10 mouse cellular contexts compared by ENCODE assay signal in the genomic region with DNA sequence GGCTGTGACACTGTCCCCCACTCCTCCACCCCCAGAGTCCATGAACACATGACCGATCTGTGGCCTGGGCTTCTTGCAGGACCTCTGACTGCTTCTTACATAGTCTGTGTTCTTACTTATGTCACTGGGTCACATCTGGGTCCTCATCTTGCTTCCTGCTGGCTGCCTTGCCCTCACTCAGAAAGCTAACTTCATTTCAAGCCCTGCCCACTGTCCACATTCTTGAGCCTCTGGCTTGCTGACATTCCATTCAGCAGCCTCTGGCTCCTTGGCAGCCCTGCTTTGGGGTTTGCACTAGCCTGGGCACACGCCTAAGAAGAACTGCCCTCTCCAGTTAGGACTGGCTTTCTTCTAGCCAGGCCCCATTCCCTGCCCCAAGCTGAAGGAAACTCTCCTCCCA.
DNase-seq lines count a peak whose midpoint lies in the region; ATAC-seq and TF ChIP-seq lines count a peak whose summit lies in the region.
"Had no signal": no experiment of that assay in that cellular context is flagged by ENCODE, and none has a peak within 500 bp of the region (broad histone marks: within the 10 kb centered on the region; RNA-seq: fewer than 3 reads in every experiment).

No protein-coding gene starts in this region.

- H3K27ac ChIP-seq in heart, adult 2 months = peak overlapping the region; percentile 64
- H3K27ac ChIP-seq in heart, postnatal 0 days (ENCODE audit: low read depth) = peak overlapping the region; percentile 41; the same call in 1 of the 2 replicates
- H3K27ac ChIP-seq in forebrain, postnatal 0 days (ENCODE audit: low read depth, low read length) = no peak overlapping the region
- H3K27ac ChIP-seq: hindbrain, embryonic 13.5 days had no signal

- WGBS in heart, adult 2 months = 64% methylated on average over 2 of the region's 2 CpGs
- 57% methylated on average over 2 of the region's 2 CpGs for WGBS in heart, postnatal 0 days
- 84% methylated on average over 2 of the region's 2 CpGs for WGBS in forebrain, postnatal 0 days

- ATAC-seq in heart, postnatal 0 days (ENCODE audit: insufficient read depth, low read depth) = peak; percentile 28; the same call in 1 of the 2 replicates
- no peak for ATAC-seq in forebrain, postnatal 0 days
- no peak for ATAC-seq in megakaryocyte progenitor cell, adult 5-6 weeks (replicated peaks; ENCODE audit: poor library complexity)

- peak; percentile 31 to 36 for DNase-seq in heart, adult 2 months
- DNase-seq in heart, postnatal 4 days = no peak
- peak; percentile 27 for DNase-seq in embryo, embryonic 10.5 days (ENCODE audit: low spot score)
- DNase-seq in heart, postnatal 0 days (ENCODE audit: low spot score) = no peak
- DNase-seq in lung, postnatal 25 days (ENCODE audit: low spot score) = peak; percentile 78
- no peak for DNase-seq in forebrain, postnatal 0 days
- DNase-seq in B cell, adult 2 months = no peak
- DNase-seq: right cerebral cortex, postnatal 25 days had no signal

- H3K4me2 ChIP-seq in heart, postnatal 0 days (ENCODE audit: low read depth, low read length) = no peak overlapping the region
- no peak overlapping the region for H3K4me2 ChIP-seq in forebrain, postnatal 0 days (ENCODE audit: low read depth)
- H3K4me2 ChIP-seq: hindbrain, embryonic 13.5 days had no signal

- H3K9me3 ChIP-seq in heart, postnatal 0 days (replicated peaks; ENCODE audit: control insufficient read depth, low read length) = peaks cover 4% of the 10 kb centered on the region
- no peaks in the 10 kb centered on the region for H3K9me3 ChIP-seq in forebrain, postnatal 0 days (ENCODE audit: low read length)
- H3K9me3 ChIP-seq: hindbrain, embryonic 13.5 days had no signal

- H3K4me3 ChIP-seq in heart, adult 2 months = no peak overlapping the region
- H3K4me3 ChIP-seq in heart, postnatal 0 days (ENCODE audit: low read depth, low read length) = no peak overlapping the region
- no peak overlapping the region for H3K4me3 ChIP-seq in forebrain, postnatal 0 days (ENCODE audit: low read depth, low read length)
- H3K4me3 ChIP-seq: hindbrain, embryonic 13.5 days had no signal

- no peaks in the 10 kb centered on the region for H3K79me2 ChIP-seq in heart, adult 2 months (replicated peaks; ENCODE audit: control insufficient read depth, insufficient read depth, low read length)

- H3K9ac ChIP-seq in heart, adult 2 months (ENCODE audit: low read depth, low read length) = no peak overlapping the region
- H3K9ac ChIP-seq in heart, postnatal 0 days (replicated peaks; ENCODE audit: low read depth, low read length) = no peak overlapping the region
- no peak overlapping the region for H3K9ac ChIP-seq in forebrain, postnatal 0 days
- H3K9ac ChIP-seq: hindbrain, embryonic 13.5 days had no signal

- no peak for TF ChIP-seq CTCF in heart, adult 2 months (IDR thresholded peaks at IDR 0.05)
- TF ChIP-seq CTCF in heart, postnatal 0 days (IDR thresholded peaks at IDR 0.05; ENCODE audit: low read depth) = no peak
- TF ChIP-seq CTCF in forebrain, postnatal 0 days (IDR thresholded peaks at IDR 0.05; ENCODE audit: low read depth) = no peak

- intact Hi-C loops in heart, adult 2 months (cut with DNase I) = no loop called here

- no peaks in the 10 kb centered on the region for H3K27me3 ChIP-seq in heart, adult 2 months (ENCODE audit: control insufficient read depth, insufficient read depth, low read length)
- no peaks in the 10 kb centered on the region for H3K27me3 ChIP-seq in heart, postnatal 0 days (ENCODE audit: control insufficient read depth, insufficient read depth, low read length)
- H3K27me3 ChIP-seq in forebrain, postnatal 0 days (ENCODE audit: insufficient read depth, low read length) = no peaks in the 10 kb centered on the region
- H3K27me3 ChIP-seq: hindbrain, embryonic 13.5 days had no signal

- no peak for TF ChIP-seq POLR2A in heart, adult 2 months (IDR thresholded peaks at IDR 0.05; ENCODE audit: insufficient read depth, low read depth, low read length)

- TF ChIP-seq EP300 in heart, adult 2 months (IDR thresholded peaks at IDR 0.05; ENCODE audit: insufficient read depth, low read depth, low read length) = 0 out of 2 replicates have a peak, but pooled peaks have one; percentile 20
- TF ChIP-seq EP300 in heart, postnatal 0 days (IDR thresholded peaks at IDR 0.05; ENCODE audit: low read depth) = no peak

- H3K4me1 ChIP-seq in heart, adult 2 months (ENCODE audit: control insufficient read depth, insufficient read depth, low read length) = peaks cover 10% of the 10 kb centered on the region
- H3K4me1 ChIP-seq in heart, postnatal 0 days (ENCODE audit: control insufficient read depth, insufficient read depth) = peaks cover 44% of the 10 kb centered on the region
- H3K4me1 ChIP-seq in forebrain, postnatal 0 days (ENCODE audit: insufficient read depth) = peaks cover 6% of the 10 kb centered on the region; the same call in 1 of the 2 replicates

- no peaks in the 10 kb centered on the region for H3K36me3 ChIP-seq in heart, adult 2 months (ENCODE audit: control insufficient read depth, insufficient read depth, low read length)
- peaks cover 10% of the 10 kb centered on the region; the same call in 1 of the 2 replicates for H3K36me3 ChIP-seq in heart, postnatal 0 days (replicated peaks; ENCODE audit: control insufficient read depth, insufficient read depth, low read length)
- H3K36me3 ChIP-seq in forebrain, postnatal 0 days (ENCODE audit: insufficient read depth) = no peaks in the 10 kb centered on the region

Comparison
In these comparisons a context has a peak if more than half of its experiments do, and no peak if none do; other contexts are left out.
1. DNase-seq: peak in heart, adult 2 months (2 of 2), embryo, embryonic 10.5 days (single experiment) and lung, postnatal 25 days (single experiment); none in heart, postnatal 4 days (single experiment), heart, postnatal 0 days (single experiment), forebrain, postnatal 0 days (single experiment) and B cell, adult 2 months (0 of 2).